Mouse (Mus musculus) heart, postnatal 0 days (tissue): Measurements from ENCODE around the gene Ufc1.

Experiments
- CTCF ChIP-seq: IDR thresholded peaks from 2 replicates; pipeline ENCODE4 v1.5.1; 2016; ENCODE audit warnings: antibody characterized with exemption, control low read depth, low read depth
- EP300 ChIP-seq: IDR thresholded peaks from 2 replicates; pipeline ENCODE4 v1.6.1; 2016; ENCODE audit warnings: antibody characterized with exemption, low read depth

DNA sequence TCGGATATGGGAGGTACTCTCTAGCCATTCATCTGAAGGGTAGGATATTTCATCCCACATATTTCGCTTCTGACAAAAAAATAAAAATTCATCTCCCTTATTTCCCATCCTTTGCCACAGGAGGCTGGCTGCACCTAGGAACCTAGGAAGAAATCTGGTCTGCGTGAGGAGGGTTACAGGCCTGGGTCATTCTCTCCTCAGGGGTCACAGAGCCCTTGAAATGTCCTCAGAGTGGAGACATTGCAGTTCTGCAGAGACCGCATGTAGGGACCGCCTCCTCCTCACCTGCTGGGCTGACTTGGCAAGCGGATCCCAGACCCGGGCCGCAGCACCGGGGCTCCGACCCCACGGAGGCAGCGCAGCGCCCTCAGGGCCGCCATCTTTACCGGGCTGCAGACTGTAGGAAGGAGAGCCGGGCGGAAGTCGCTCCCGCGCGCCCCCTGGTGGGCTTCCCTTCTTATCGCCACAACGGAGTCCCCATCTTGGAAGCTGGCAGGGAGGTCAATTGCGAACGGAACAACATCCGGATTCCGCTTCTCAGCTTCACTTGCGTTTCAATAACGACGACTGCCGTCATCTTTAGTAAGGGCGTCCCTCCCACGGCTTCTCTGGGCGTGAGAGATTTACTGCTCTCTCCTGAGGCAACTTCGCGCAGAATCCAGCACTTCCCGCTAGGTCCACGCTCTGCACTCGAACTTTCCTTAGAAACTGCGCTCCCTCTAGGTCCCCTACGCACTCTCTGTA, 47.9 kb downstream of the Ufc1 start:
- peak; percentile 84 for TF ChIP-seq EP300
- TF ChIP-seq CTCF, result peak; percentile 87
